Mouse (Mus musculus): Measurements from ENCODE around the gene Plekhg5. TPM values are rescaled to one million over a fixed set of nuclear protein-coding genes. Genes with fewer than 3 reads are reported as not detected.

The Plekhg5 gene
- polyA plus RNA-seq, 1 experiment from 2014 or later = 14.2 TPM

GRCm38 (mm10) chr4:152115921-152116612, 43.8 kb downstream of the Plekhg5 start, which contains the start of gene Tnfrsf25:
Gene Tnfrsf25 (plus strand): TSS chr4:152115934.
- Histone ChIP-seq H3K9me3 (ENCODE audit: control insufficient read depth, low read length) (no peaks in the 10 kb centered on the region), H3K9ac (ENCODE audit: low read depth, low read length) (peak within 1 kb of the TSS; percentile 42), H3K27ac (ENCODE audit: low read length) (no peak within 1 kb of the TSS), H3K4me2 (ENCODE audit: low read depth, low read length) (peak within 1 kb of the TSS; percentile 44), H3K4me1 (ENCODE audit: control insufficient read depth, insufficient read depth, low read length) (peaks cover 28% of the 10 kb centered on the region), H3K27me3 (replicated peaks; ENCODE audit: control insufficient read depth, insufficient read depth, low read length) (peaks cover 34% of the 10 kb centered on the region), H3K4me3 (ENCODE audit: low read length) (peak within 1 kb of the TSS; percentile 1), H3K36me3 (ENCODE audit: control insufficient read depth, insufficient read depth, low read length) (peaks cover 9% of the 10 kb centered on the region; the same call in 1 of the 2 replicates)
- ATAC-seq = peak; percentile 36; the same call in 1 of the 2 replicates
- WGBS = 10% methylated on average over 30 of the region's 30 CpGs

DNA sequence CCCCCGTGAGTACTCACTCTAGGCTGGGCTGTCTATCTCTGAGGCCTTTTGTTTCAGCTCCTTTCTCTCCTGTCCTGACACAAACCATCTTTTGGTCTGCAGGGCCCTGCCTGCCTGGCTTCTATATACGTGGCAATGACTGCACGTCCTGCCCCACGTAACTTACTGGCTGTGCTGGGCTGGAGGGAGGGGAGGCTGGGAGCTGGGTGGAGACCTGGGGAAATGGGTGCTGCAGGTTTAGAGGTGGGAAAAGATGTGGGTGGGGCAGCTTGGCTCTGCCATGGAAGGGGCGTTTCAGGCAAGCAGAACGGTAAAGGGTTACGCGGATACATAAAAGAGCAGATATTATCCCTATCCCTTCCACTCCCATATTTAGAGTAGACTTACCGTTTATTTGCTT, 45.2 kb downstream of the Plekhg5 start:
- WGBS = 44% methylated on average over 9 of the region's 9 CpGs
- Histone ChIP-seq H3K4me1 (ENCODE audit: control insufficient read depth, insufficient read depth, low read length) (peaks cover 32% of the 10 kb centered on the region), H3K9me3 (ENCODE audit: control insufficient read depth, low read length) (no peaks in the 10 kb centered on the region), H3K9ac (ENCODE audit: low read depth, low read length) (no peak overlapping the region), H3K4me3 (ENCODE audit: low read length) (no peak overlapping the region), H3K36me3 (ENCODE audit: control insufficient read depth, insufficient read depth, low read length) (peaks cover 9% of the 10 kb centered on the region; the same call in 1 of the 2 replicates), H3K4me2 (ENCODE audit: low read depth, low read length) (no peak overlapping the region), H3K27ac (ENCODE audit: low read length) (no peak overlapping the region), H3K27me3 (replicated peaks; ENCODE audit: control insufficient read depth, insufficient read depth, low read length) (peaks cover 43% of the 10 kb centered on the region)
- ATAC-seq = no peak

GRCm38 (mm10) chr4:152119396-152120292, 47.3 kb downstream of the Plekhg5 start:
- H3K4me1 ChIP-seq (ENCODE audit: control insufficient read depth, insufficient read depth, low read length) = peaks cover 31% of the 10 kb centered on the region

DNA sequence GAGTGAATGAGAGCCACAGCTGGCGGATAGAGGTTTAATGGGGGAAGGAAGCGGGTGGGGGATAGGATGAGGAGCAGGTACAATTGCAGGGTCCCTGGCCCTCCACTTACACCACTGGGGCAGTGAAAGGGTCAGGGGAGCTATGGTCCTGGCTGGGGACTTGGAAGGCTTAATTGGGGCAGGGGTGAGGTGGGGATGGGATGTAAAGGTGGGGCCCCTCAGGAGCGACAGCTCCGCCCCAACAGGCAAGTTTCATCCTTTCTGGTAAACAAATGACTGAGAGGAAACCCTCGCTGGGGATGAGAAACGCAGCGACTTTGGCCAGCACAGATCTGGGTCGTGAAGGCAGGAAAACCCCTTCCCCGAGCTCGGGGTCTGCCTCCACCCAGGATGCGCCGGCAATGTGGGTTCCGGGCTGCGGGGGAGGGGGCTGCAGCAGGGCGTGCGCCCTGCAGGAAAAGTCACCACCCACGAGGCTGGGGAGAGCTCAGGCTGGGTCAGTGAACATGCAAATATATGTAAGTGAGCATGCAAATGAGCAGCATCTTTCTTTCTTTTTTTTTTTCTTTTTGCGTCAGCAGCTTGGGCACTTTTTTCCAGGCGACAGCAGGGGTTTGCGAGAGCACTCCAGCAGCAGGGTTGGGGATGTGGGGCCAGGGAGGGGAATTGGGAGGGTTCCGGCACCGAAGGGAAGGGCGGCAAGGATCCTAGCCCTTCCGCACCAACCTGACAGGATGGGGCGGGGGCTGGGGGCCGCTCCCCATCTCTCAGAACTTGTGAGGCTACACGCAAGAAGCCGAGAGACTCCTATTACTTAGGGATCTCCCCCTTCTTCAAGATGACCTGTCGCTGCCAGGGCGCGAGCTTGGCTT, 48.2 kb downstream of the Plekhg5 start:
- Histone ChIP-seq H3K27ac (ENCODE audit: low read length) (no peak overlapping the region), H3K9ac (ENCODE audit: low read depth, low read length) (no peak overlapping the region), H3K9me3 (ENCODE audit: control insufficient read depth, low read length) (no peaks in the 10 kb centered on the region), H3K4me1 (ENCODE audit: control insufficient read depth, insufficient read depth, low read length) (peaks cover 27% of the 10 kb centered on the region), H3K4me2 (ENCODE audit: low read depth, low read length) (peak overlapping the region; percentile 28), H3K27me3 (replicated peaks; ENCODE audit: control insufficient read depth, insufficient read depth, low read length) (peaks cover 66% of the 10 kb centered on the region), H3K36me3 (ENCODE audit: control insufficient read depth, insufficient read depth, low read length) (no peaks in the 10 kb centered on the region; the same call in 1 of the 2 replicates), H3K4me3 (ENCODE audit: low read length) (peak overlapping the region; percentile 0)
- no peak for ATAC-seq
- 3% methylated on average over 31 of the region's 31 CpGs for WGBS

More at GRCm38 (mm10) chr4:152119396-152120292, 47.3 kb downstream of the Plekhg5 start:
- Histone ChIP-seq H3K9me3 (ENCODE audit: control insufficient read depth, low read length) (no peaks in the 10 kb centered on the region), H3K27ac (ENCODE audit: low read length) (no peak overlapping the region), H3K9ac (ENCODE audit: low read depth, low read length) (no peak overlapping the region), H3K4me2 (ENCODE audit: low read depth, low read length) (no peak overlapping the region), H3K27me3 (replicated peaks; ENCODE audit: control insufficient read depth, insufficient read depth, low read length) (peaks cover 61% of the 10 kb centered on the region), H3K4me3 (ENCODE audit: low read length) (no peak overlapping the region), H3K36me3 (ENCODE audit: control insufficient read depth, insufficient read depth, low read length) (no peaks in the 10 kb centered on the region; the same call in 1 of the 2 replicates)
- WGBS = 11% methylated on average over 39 of the region's 39 CpGs
- peak; percentile 24; the same call in 1 of the 2 replicates for ATAC-seq

- Histone ChIP-seq H3K4me2 (ENCODE audit: low read depth, low read length) (peak overlapping the region; percentile 28; the same call in 1 of the 2 replicates), H3K9ac (ENCODE audit: low read depth, low read length) (0 out of 2 replicates have a peak overlapping the region, but pooled peaks have one; percentile 6), H3K9me3 (ENCODE audit: control insufficient read depth, low read length) (no peaks in the 10 kb centered on the region; the same call in 1 of the 2 replicates), H3K4me3 (ENCODE audit: low read length) (peak overlapping the region; percentile 0), H3K4me1 (ENCODE audit: control insufficient read depth, insufficient read depth, low read length) (peaks cover 27% of the 10 kb centered on the region), H3K27me3 (replicated peaks; ENCODE audit: control insufficient read depth, insufficient read depth, low read length) (peaks cover 70% of the 10 kb centered on the region), H3K27ac (ENCODE audit: low read length) (no peak overlapping the region), H3K36me3 (ENCODE audit: control insufficient read depth, insufficient read depth, low read length) (no peaks in the 10 kb centered on the region; the same call in 1 of the 2 replicates)
- WGBS = 6% methylated on average over 12 of the region's 12 CpGs
- no peak for ATAC-seq
Observed at GRCm38 (mm10) chr4:152121183-152121505, 48.8 kb downstream of the Plekhg5 start.

- Histone ChIP-seq H3K9me3 (ENCODE audit: control insufficient read depth, low read length) (no peaks in the 10 kb centered on the region; the same call in 1 of the 2 replicates), H3K4me1 (ENCODE audit: control insufficient read depth, insufficient read depth, low read length) (peaks cover 32% of the 10 kb centered on the region), H3K27me3 (replicated peaks; ENCODE audit: control insufficient read depth, insufficient read depth, low read length) (peaks cover 80% of the 10 kb centered on the region), H3K36me3 (ENCODE audit: control insufficient read depth, insufficient read depth, low read length) (no peaks in the 10 kb centered on the region; the same call in 1 of the 2 replicates), H3K9ac (ENCODE audit: low read depth, low read length) (no peak overlapping the region), H3K4me3 (ENCODE audit: low read length) (no peak overlapping the region), H3K27ac (ENCODE audit: low read length) (no peak overlapping the region), H3K4me2 (ENCODE audit: low read depth, low read length) (no peak overlapping the region)
- 38% methylated on average over 13 of the region's 13 CpGs for WGBS
- ATAC-seq = no peak
Observed at GRCm38 (mm10) chr4:152124361-152124961, 52.2 kb downstream of the Plekhg5 start.

- H3K36me3 ChIP-seq (ENCODE audit: control insufficient read depth, insufficient read depth, low read length) = no peaks in the 10 kb centered on the region; the same call in 1 of the 2 replicates
- ATAC-seq = no peak
- peak overlapping the region; percentile 23 for H3K4me2 ChIP-seq (ENCODE audit: low read depth, low read length)
- no peaks in the 10 kb centered on the region; the same call in 1 of the 2 replicates for H3K9me3 ChIP-seq (ENCODE audit: control insufficient read depth, low read length)
- H3K9ac ChIP-seq (ENCODE audit: low read depth, low read length) = 0 out of 2 replicates have a peak overlapping the region, but pooled peaks have one; percentile 33
- peaks cover 31% of the 10 kb centered on the region for H3K4me1 ChIP-seq (ENCODE audit: control insufficient read depth, insufficient read depth, low read length)
- H3K27ac ChIP-seq (ENCODE audit: low read length) = no peak overlapping the region
- H3K27me3 ChIP-seq (replicated peaks; ENCODE audit: control insufficient read depth, insufficient read depth, low read length) = peaks cover 78% of the 10 kb centered on the region
- H3K4me3 ChIP-seq (ENCODE audit: low read length) = peak overlapping the region; percentile 24
- 28% methylated on average over 56 of the region's 56 CpGs for WGBS
Observed at GRCm38 (mm10) chr4:152125161-152126025, 53.1 kb downstream of the Plekhg5 start.
